Mouse (Mus musculus): ENCODE measurements around the gene Cd177. TPM values are rescaled to one million over a fixed set of nuclear protein-coding genes. Genes with fewer than 3 reads are reported as not detected.
"Not testable (repeated sequence)": the region's sequence is repeated elsewhere in the genome, so short reads cannot be mapped to it uniquely, and the experiment has no call there.

Cd177 gene
- polyA plus RNA-seq, 1 experiment: 2.9 TPM

- WGBS: 58% methylated on average over 4 of the region's 4 CpGs
Observed at GRCm38 (mm10) chr7:24750695-24751094, 9.4 kb downstream of the Cd177 start.

DNA sequence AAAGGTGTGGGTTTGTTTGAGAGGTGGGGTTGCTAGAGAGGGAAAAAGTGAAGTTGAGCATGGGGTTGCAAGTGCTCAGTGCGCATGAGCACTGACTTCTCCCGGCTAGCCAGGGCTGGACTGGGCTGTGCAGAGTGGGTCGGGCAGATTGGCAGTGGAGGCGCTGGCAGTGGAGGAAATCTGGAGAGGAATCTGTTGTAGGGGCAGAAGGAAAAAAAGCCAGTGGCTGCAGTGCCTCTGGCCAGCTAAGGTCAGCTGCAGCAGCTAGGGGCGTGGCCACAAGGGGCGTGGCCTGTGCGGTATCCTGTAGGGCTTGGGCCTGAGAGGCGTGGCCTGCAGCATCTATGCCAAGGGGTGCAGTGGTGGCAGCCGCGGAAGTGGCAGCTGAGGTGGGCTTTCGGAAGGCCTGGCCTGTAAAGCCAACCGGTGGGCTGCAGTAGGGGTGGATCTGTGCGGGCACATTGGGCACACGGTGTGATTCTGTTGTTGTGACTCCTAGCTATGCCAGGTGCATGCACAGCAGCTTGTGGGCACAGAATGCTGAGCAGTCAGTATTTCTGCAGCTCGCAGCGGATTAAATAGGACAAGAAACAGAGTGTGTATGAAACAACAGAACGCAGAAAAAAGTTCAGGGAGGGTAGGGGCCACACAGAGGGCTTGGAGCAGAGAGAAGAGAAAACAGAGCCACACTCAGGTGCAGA is 24.0 kb downstream of the Cd177 start:
- peaks cover 4% of the 10 kb centered on the region; the same call in 1 of the 2 replicates for H3K4me1 ChIP-seq (replicated peaks; ENCODE audit: control insufficient read depth, insufficient read depth, low read length)
- no peaks in the 10 kb centered on the region for H3K36me3 ChIP-seq (ENCODE audit: control insufficient read depth, insufficient read depth, low read length)
- no peak overlapping the region for H3K27ac ChIP-seq (ENCODE audit: control insufficient read depth, insufficient read depth, low read length)
- TF ChIP-seq POLR2A (IDR thresholded peaks at IDR 0.05; ENCODE audit: control insufficient read depth, extremely low read depth, insufficient read depth, low read length, poor library complexity): no peak
- no peak for TF ChIP-seq CTCF (IDR thresholded peaks at IDR 0.05; ENCODE audit: borderline replicate concordance, control insufficient read depth, extremely low read depth, insufficient read depth, low read length, poor library complexity)
- DNase-seq: peak; percentile 10
- H3K4me3 ChIP-seq (ENCODE audit: control insufficient read depth, insufficient read depth, low read length): no peak overlapping the region
- WGBS: 14% methylated on average over 17 of the region's 17 CpGs
- no peaks in the 10 kb centered on the region for H3K27me3 ChIP-seq (ENCODE audit: control insufficient read depth, insufficient read depth, low read length)

More at GRCm38 (mm10) chr7:24750695-24751094, 9.4 kb downstream of the Cd177 start:
- no peak for DNase-seq
- H3K27ac ChIP-seq (ENCODE audit: control insufficient read depth, insufficient read depth, low read length): no peak overlapping the region
- H3K36me3 ChIP-seq (ENCODE audit: control insufficient read depth, insufficient read depth, low read length): no peaks in the 10 kb centered on the region
- no peaks in the 10 kb centered on the region for H3K4me1 ChIP-seq (replicated peaks; ENCODE audit: control insufficient read depth, insufficient read depth, low read length)
- no peak for TF ChIP-seq CTCF (IDR thresholded peaks at IDR 0.05; ENCODE audit: borderline replicate concordance, control insufficient read depth, extremely low read depth, insufficient read depth, low read length, poor library complexity)
- TF ChIP-seq POLR2A (IDR thresholded peaks at IDR 0.05; ENCODE audit: control insufficient read depth, extremely low read depth, insufficient read depth, low read length, poor library complexity): no peak
- H3K4me3 ChIP-seq (ENCODE audit: control insufficient read depth, insufficient read depth, low read length): no peak overlapping the region
- H3K27me3 ChIP-seq (ENCODE audit: control insufficient read depth, insufficient read depth, low read length): no peaks in the 10 kb centered on the region

DNA sequence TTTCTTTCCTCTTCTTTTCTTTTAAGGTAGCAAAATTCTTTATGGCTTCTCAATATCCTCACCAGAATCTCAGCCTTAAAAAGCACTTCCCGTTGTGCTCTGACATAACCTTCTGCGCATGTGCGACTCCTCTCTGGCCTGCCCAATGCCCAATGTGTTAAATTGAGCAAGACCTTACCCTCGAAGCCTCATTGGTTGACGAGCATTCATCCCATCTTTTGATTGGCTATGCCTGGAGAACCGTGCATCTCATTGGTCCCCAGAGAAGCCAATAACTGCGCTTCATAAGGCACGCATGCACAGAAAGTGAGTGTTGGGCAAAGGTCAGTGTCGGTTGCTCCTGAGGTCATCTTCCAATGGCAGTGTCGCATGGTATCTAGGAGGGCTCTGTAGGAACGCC is 33.3 kb downstream of the Cd177 start, which contains the start of gene Gm4763:
Gm4763 (minus strand) TSS at position 101 of the 400 bp plus-strand sequence.
- 92% methylated on average over 11 of the region's 11 CpGs for WGBS
- DNase-seq; H3K4me1 ChIP-seq (replicated peaks; ENCODE audit: control insufficient read depth, insufficient read depth, low read length); H3K27me3 ChIP-seq (ENCODE audit: control insufficient read depth, insufficient read depth, low read length); H3K36me3 ChIP-seq (ENCODE audit: control insufficient read depth, insufficient read depth, low read length); H3K27ac ChIP-seq (ENCODE audit: control insufficient read depth, insufficient read depth, low read length); H3K4me3 ChIP-seq (ENCODE audit: control insufficient read depth, insufficient read depth, low read length): not testable (repeated sequence)

- WGBS: 42% methylated on average over 6 of the region's 6 CpGs
- no peaks in the 10 kb centered on the region for H3K4me1 ChIP-seq (replicated peaks; ENCODE audit: control insufficient read depth, insufficient read depth, low read length)
- no peaks in the 10 kb centered on the region for H3K27me3 ChIP-seq (ENCODE audit: control insufficient read depth, insufficient read depth, low read length)
- TF ChIP-seq CTCF (IDR thresholded peaks at IDR 0.05; ENCODE audit: borderline replicate concordance, control insufficient read depth, extremely low read depth, insufficient read depth, low read length, poor library complexity) (no peak), POLR2A (IDR thresholded peaks at IDR 0.05; ENCODE audit: control insufficient read depth, extremely low read depth, insufficient read depth, low read length, poor library complexity) (no peak)
- H3K36me3 ChIP-seq (ENCODE audit: control insufficient read depth, insufficient read depth, low read length): no peaks in the 10 kb centered on the region
- no peak overlapping the region for H3K27ac ChIP-seq (ENCODE audit: control insufficient read depth, insufficient read depth, low read length)
- no peak for DNase-seq
- no peak overlapping the region for H3K4me3 ChIP-seq (ENCODE audit: control insufficient read depth, insufficient read depth, low read length)
Observed at GRCm38 (mm10) chr7:24715039-24715438, 45.1 kb downstream of the Cd177 start.

GRCm38 (mm10) chr7:24708832-24709292 is 51.2 kb downstream of the Cd177 start, which contains the start of gene BC049730:
BC049730 (plus strand) TSS chr7:24709242.
- TF ChIP-seq CTCF (IDR thresholded peaks at IDR 0.05; ENCODE audit: borderline replicate concordance, control insufficient read depth, extremely low read depth, insufficient read depth, low read length, poor library complexity) (no peak), POLR2A (IDR thresholded peaks at IDR 0.05; ENCODE audit: control insufficient read depth, extremely low read depth, insufficient read depth, low read length, poor library complexity) (no peak)

GRCm38 (mm10) chr7:24702841-24703240 is 57.3 kb downstream of the Cd177 start:
- H3K4me3 ChIP-seq (ENCODE audit: control insufficient read depth, insufficient read depth, low read length); H3K36me3 ChIP-seq (ENCODE audit: control insufficient read depth, insufficient read depth, low read length); H3K4me1 ChIP-seq (replicated peaks; ENCODE audit: control insufficient read depth, insufficient read depth, low read length); H3K27ac ChIP-seq (ENCODE audit: control insufficient read depth, insufficient read depth, low read length); DNase-seq; H3K27me3 ChIP-seq (ENCODE audit: control insufficient read depth, insufficient read depth, low read length): not testable (repeated sequence)
- WGBS: 84% methylated on average over 9 of the region's 9 CpGs

More at GRCm38 (mm10) chr7:24708832-24709292, 51.2 kb downstream of the Cd177 start, which contains the start of gene BC049730:
- 96% methylated on average over 14 of the region's 14 CpGs for WGBS
- H3K4me1 ChIP-seq (replicated peaks; ENCODE audit: control insufficient read depth, insufficient read depth, low read length): no peaks in the 10 kb centered on the region
- DNase-seq: no peak
- H3K27ac ChIP-seq (ENCODE audit: control insufficient read depth, insufficient read depth, low read length): no peak within 1 kb of the TSS
- no peak within 1 kb of the TSS for H3K4me3 ChIP-seq (ENCODE audit: control insufficient read depth, insufficient read depth, low read length)
- no peaks in the 10 kb centered on the region for H3K27me3 ChIP-seq (ENCODE audit: control insufficient read depth, insufficient read depth, low read length)
- H3K36me3 ChIP-seq (ENCODE audit: control insufficient read depth, insufficient read depth, low read length): no peaks in the 10 kb centered on the region

DNA sequence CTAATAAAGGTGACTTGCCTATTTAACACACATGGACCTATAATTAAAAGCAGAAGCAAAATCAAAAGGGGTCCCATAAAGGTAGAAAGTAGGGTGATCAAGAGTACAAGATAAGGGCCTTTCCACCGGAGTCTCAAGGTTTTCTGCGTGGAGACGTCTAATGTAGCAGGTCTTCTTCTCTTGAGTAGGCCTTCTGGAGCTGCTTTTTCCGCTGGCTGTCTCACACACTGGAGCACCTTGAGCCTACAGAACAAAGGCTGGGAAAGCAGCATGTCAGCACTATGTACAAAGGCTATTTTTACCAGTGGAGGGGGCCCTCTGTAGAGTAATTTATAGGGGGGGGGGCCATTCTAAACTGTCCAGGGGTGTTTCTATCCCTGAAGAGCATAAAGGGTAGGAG is 62.2 kb downstream of the Cd177 start:
- H3K27me3 ChIP-seq (ENCODE audit: control insufficient read depth, insufficient read depth, low read length): not testable (repeated sequence)
- 94% methylated on average over 4 of the region's 4 CpGs for whole genome bisulfite sequencing

More for the DNA sequence above, 62.2 kb downstream of the Cd177 start:
- DNase-seq; H3K4me1 ChIP-seq (replicated peaks; ENCODE audit: control insufficient read depth, insufficient read depth, low read length); H3K36me3 ChIP-seq (ENCODE audit: control insufficient read depth, insufficient read depth, low read length); H3K4me3 ChIP-seq (ENCODE audit: control insufficient read depth, insufficient read depth, low read length); H3K27ac ChIP-seq (ENCODE audit: control insufficient read depth, insufficient read depth, low read length): not testable (repeated sequence)

Other genes with a start within 250 kb of the Cd177 start
- 0.08 TPM in 1 of 2 replicates, not detected in the other for gene AC161166.1, start 247.9 kb downstream of the Cd177 start, polyA plus RNA-seq (2012; rRNA removed)
- 34.7 and 36.6 TPM in 2 replicates for gene Irgq, start 229.6 kb downstream of the Cd177 start, polyA plus RNA-seq (2012; rRNA removed)
- gene Pinlyp, start 214.2 kb downstream of the Cd177 start, polyA plus RNA-seq (2012; rRNA removed): 3.6 and 5.4 TPM in 2 replicates
- gene Xrcc1, start 214.0 kb downstream of the Cd177 start, polyA plus RNA-seq (2012; rRNA removed): 115 and 116 TPM in 2 replicates
- gene Ethe1, start 172.8 kb downstream of the Cd177 start, polyA plus RNA-seq (2012; rRNA removed): 43.3 and 45.9 TPM in 2 replicates
- gene Zfp575, start 172.7 kb downstream of the Cd177 start, polyA plus RNA-seq (2012; rRNA removed): 0.24 and 0.98 TPM in 2 replicates
- 10.7 and 11.5 TPM in 2 replicates for gene Phldb3, start 149.5 kb downstream of the Cd177 start, polyA plus RNA-seq (2012; rRNA removed)
- gene Lypd3, start 123.8 kb downstream of the Cd177 start, polyA plus RNA-seq (2012; rRNA removed): 4.2 and 4.7 TPM in 2 replicates
- gene Tex101, start 83.6 kb downstream of the Cd177 start, polyA plus RNA-seq (2012; rRNA removed): 0.38 TPM in 1 of 2 replicates, not detected in the other
- gene BC049730, start 51.1 kb downstream of the Cd177 start, polyA plus RNA-seq (2012; rRNA removed): not detected in 2 replicates
- gene Gm4763, start 33.4 kb downstream of the Cd177 start, polyA plus RNA-seq (2012; rRNA removed): not detected in 2 replicates
- gene Ceacam10, start 16.9 kb upstream of the Cd177 start, polyA plus RNA-seq (2012; rRNA removed): 1.4 and 2.1 TPM in 2 replicates
- gene Gm9844, start 101.9 kb upstream of the Cd177 start, polyA plus RNA-seq (2012; rRNA removed): 6.4 and 6.8 TPM in 2 replicates
- gene Lypd4, start 109.6 kb upstream of the Cd177 start, polyA plus RNA-seq (2012; rRNA removed): 0.15 TPM in 1 of 2 replicates, not detected in the other
- gene Dmrtc2, start 109.7 kb upstream of the Cd177 start, polyA plus RNA-seq (2012; rRNA removed): not detected in 2 replicates
- 543 and 698 TPM in 2 replicates for gene Rps19, start 124.1 kb upstream of the Cd177 start, polyA plus RNA-seq (2012; rRNA removed)
- gene Cd79a, start 137.1 kb upstream of the Cd177 start, polyA plus RNA-seq (2012; rRNA removed): 38.2 and 44.0 TPM in 2 replicates
- gene Arhgef1, start 142.6 kb upstream of the Cd177 start, polyA plus RNA-seq (2012; rRNA removed): 1,726 and 1,877 TPM in 2 replicates
- 0.31 TPM in 1 of 2 replicates, not detected in the other for gene Gm4881, start 184.2 kb upstream of the Cd177 start, polyA plus RNA-seq (2012; rRNA removed)
- 433 and 569 TPM in 2 replicates for gene Rabac1, start 212.4 kb upstream of the Cd177 start, polyA plus RNA-seq (2012; rRNA removed)
- gene Atp1a3, start 245.6 kb upstream of the Cd177 start, polyA plus RNA-seq (2012; rRNA removed): 5.6 and 7.1 TPM in 2 replicates

All from thymus, adult 2 months (tissue).